Mouse (Mus musculus) hindbrain, embryonic 11.5 days (tissue): ENCODE measurements at regions not wholly inside any gene's neighbourhood (a gene's known extent, or its start where the extent isn't known, plus 50 kb on each side); places are given as distances from the start of the nearest gene placed in this dataset.

Source experiments
- ATAC-seq: fragments of 200-750 bp; cut with Nextera tagmentation; 2 replicates; pipeline ENCODE4 v1.8.0; 2017; ENCODE audit warnings: mild to moderate bottlenecking, moderate TSS enrichment, moderate library complexity; ENCODE audit not compliant: low FRiP score
- DNase-seq: peaks from one replicate; pipeline ENCODE4 v3.0.0-alpha.2; 2015; ENCODE audit warnings: low spot score
- H3K27ac ChIP-seq: fragments of 300-500 bp; sonication (generic); 2 replicates; pipeline ENCODE4 v1.5.1; 2014; ENCODE audit warnings: mild to moderate bottlenecking, low read depth, low read length
- H3K27me3 ChIP-seq: fragments of 300-500 bp; sonication (generic); 2 replicates; pipeline ENCODE4 v1.6.1; 2014; ENCODE audit warnings: mild to moderate bottlenecking, low read length, moderate library complexity, mixed read lengths; ENCODE audit not compliant: control insufficient read depth, insufficient read depth
- H3K36me3 ChIP-seq: fragments of 300-500 bp; sonication (generic); 2 replicates; pipeline ENCODE4 v1.6.1; 2014; ENCODE audit warnings: mild to moderate bottlenecking, low read length, moderate library complexity, mixed read lengths; ENCODE audit not compliant: control insufficient read depth, insufficient read depth
- H3K4me1 ChIP-seq: fragments of 300-500 bp; sonication (generic); replicated peaks from 2 replicates; pipeline ENCODE4 v1.6.1; 2014; ENCODE audit warnings: low read length, mixed read lengths; ENCODE audit not compliant: control insufficient read depth, insufficient read depth
- H3K4me2 ChIP-seq: fragments of 300-500 bp; sonication (generic); replicated peaks from 2 replicates; pipeline ENCODE4 v1.6.1; 2014; ENCODE audit warnings: mild to moderate bottlenecking, low read depth, low read length
- H3K4me3 ChIP-seq: fragments of 300-500 bp; sonication (generic); 2 replicates; pipeline ENCODE4 v1.5.1; 2014; ENCODE audit warnings: low read depth, low read length
- H3K9ac ChIP-seq: fragments of 300-500 bp; sonication (generic); 2 replicates; pipeline ENCODE4 v1.6.1; 2014; ENCODE audit warnings: low read depth, low read length
- H3K9me3 ChIP-seq: fragments of 300-500 bp; sonication (generic); 2 replicates; pipeline ENCODE4 v1.6.1; 2016; ENCODE audit warnings: low read length; ENCODE audit not compliant: control insufficient read depth
- WGBS: fragments of 180-500 bp; shearing (Covaris S2); extraction: QIAGEN DNeasy Blood & Tissue Kit; methylation state at CpG from one replicate; pipeline ENCODE4 v1.1.7; 2014; 5-methylcytosine and 5-hydroxymethylcytosine counted together

- no peak overlapping the region for H3K9ac ChIP-seq
- no peak overlapping the region for H3K4me3 ChIP-seq
- no peak for ATAC-seq
- H3K36me3 ChIP-seq, result no peaks in the 10 kb centered on the region
- H3K4me2 ChIP-seq, result no peak overlapping the region
- H3K27me3 ChIP-seq, result no peaks in the 10 kb centered on the region
- H3K4me1 ChIP-seq, result no peaks in the 10 kb centered on the region
- H3K27ac ChIP-seq, result no peak overlapping the region
- no peaks in the 10 kb centered on the region for H3K9me3 ChIP-seq
- whole genome bisulfite sequencing, result 71% methylated on average over 1 of the region's 1 CpGs
- DNase-seq, result no peak
Observed at GRCm38 (mm10) chr16:27507212-27507611, 118.5 kb downstream of the Ccdc50 start.

GRCm38 (mm10) chr16:27523527-27524121 is 135.0 kb downstream of the Ccdc50 start:
- 0 out of 2 replicates have a peak overlapping the region, but pooled peaks have one; percentile 17 for H3K27ac ChIP-seq

GRCm38 (mm10) chr16:27526669-27527068 is 138.0 kb downstream of the Ccdc50 start:
- WGBS, result 68% methylated on average over 1 of the region's 1 CpGs
- H3K27me3 ChIP-seq, result no peaks in the 10 kb centered on the region
- ATAC-seq (no peak), DNase-seq (no peak)
- H3K27ac ChIP-seq, result no peak overlapping the region
- H3K4me1 ChIP-seq, result no peaks in the 10 kb centered on the region
- H3K4me2 ChIP-seq, result no peak overlapping the region
- no peaks in the 10 kb centered on the region for H3K9me3 ChIP-seq
- H3K36me3 ChIP-seq, result no peaks in the 10 kb centered on the region
- no peak overlapping the region for H3K4me3 ChIP-seq
- H3K9ac ChIP-seq, result no peak overlapping the region

More at GRCm38 (mm10) chr16:27523527-27524121, 135.0 kb downstream of the Ccdc50 start:
- Histone ChIP-seq H3K36me3 (no peaks in the 10 kb centered on the region), H3K9ac (no peak overlapping the region), H3K4me1 (no peaks in the 10 kb centered on the region), H3K4me2 (no peak overlapping the region; the same call in 1 of the 2 replicates), H3K27me3 (no peaks in the 10 kb centered on the region), H3K4me3 (no peak overlapping the region), H3K9me3 (no peaks in the 10 kb centered on the region)
- DNase-seq, result peak; percentile 24
- WGBS, result 31% methylated on average over 8 of the region's 8 CpGs
- peak; percentile 70 for ATAC-seq

GRCm38 (mm10) chr16:27530634-27531033 is 142.0 kb downstream of the Ccdc50 start:
- no peak for DNase-seq
- Histone ChIP-seq H3K4me3 (no peak overlapping the region), H3K36me3 (no peaks in the 10 kb centered on the region), H3K9ac (no peak overlapping the region), H3K27ac (no peak overlapping the region), H3K27me3 (no peaks in the 10 kb centered on the region), H3K9me3 (no peaks in the 10 kb centered on the region), H3K4me1 (no peaks in the 10 kb centered on the region), H3K4me2 (no peak overlapping the region)
- ATAC-seq, result no peak
- 90% methylated on average over 4 of the region's 4 CpGs for WGBS
